Mouse (Mus musculus) hindbrain, postnatal 0 days (tissue): ENCODE data around the gene Gm11554. TPM values are rescaled to one million over a fixed set of nuclear protein-coding genes. Genes with fewer than 3 reads are reported as not detected.
"Not testable (repeated sequence)": the region's sequence is repeated elsewhere in the genome, so short reads cannot be mapped to it uniquely, and the experiment has no call there.

Experiments
- ATAC-seq: fragments of 200-750 bp; cut with Nextera tagmentation; 2 replicates; pipeline ENCODE4 v1.8.0; 2017; ENCODE audit warnings: mild to moderate bottlenecking, moderate TSS enrichment, moderate library complexity
- DNase-seq: peaks from one replicate; pipeline ENCODE4 v3.0.0-alpha.2; 2015; ENCODE audit warnings: low spot score
- H3K27ac ChIP-seq: fragments of 300-500 bp; sonication (generic); 2 replicates; pipeline ENCODE4 v1.5.1; 2014; ENCODE audit warnings: mild to moderate bottlenecking
- H3K27me3 ChIP-seq: fragments of 300-500 bp; sonication (generic); 2 replicates; pipeline ENCODE4 v1.6.1; 2014; ENCODE audit warnings: low read length, mixed read lengths; ENCODE audit not compliant: insufficient read depth
- H3K36me3 ChIP-seq: fragments of 300-500 bp; sonication (generic); 2 replicates; pipeline ENCODE4 v1.6.1; 2014; ENCODE audit warnings: low read length, mixed read lengths; ENCODE audit not compliant: insufficient read depth
- H3K4me1 ChIP-seq: fragments of 300-500 bp; sonication (generic); 2 replicates; pipeline ENCODE4 v1.6.1; 2014; ENCODE audit warnings: antibody characterized with exemption, low read length, mixed read lengths; ENCODE audit not compliant: insufficient read depth
- H3K4me2 ChIP-seq: fragments of 300-500 bp; sonication (generic); 2 replicates; pipeline ENCODE4 v1.6.1; 2014; ENCODE audit warnings: low read depth, mild to moderate bottlenecking, low read length, moderate library complexity, mixed read lengths
- H3K4me3 ChIP-seq: fragments of 300-500 bp; sonication (generic); 2 replicates; pipeline ENCODE4 v1.5.1; 2014; ENCODE audit warnings: low read length
- H3K9ac ChIP-seq: fragments of 300-500 bp; sonication (generic); replicated peaks from 2 replicates; pipeline ENCODE4 v1.6.1; 2014; ENCODE audit warnings: mild to moderate bottlenecking, low read length, moderate library complexity, mixed read lengths
- H3K9me3 ChIP-seq: fragments of 300-500 bp; sonication (generic); 2 replicates; pipeline ENCODE4 v1.6.1; 2016; ENCODE audit warnings: low read length, mixed read lengths
- CTCF ChIP-seq: IDR thresholded peaks from 2 replicates; pipeline ENCODE4 v1.5.1; 2016; ENCODE audit warnings: antibody characterized with exemption, control low read depth, low read depth
- WGBS: fragments of 180-500 bp; shearing (Covaris S2); extraction: QIAGEN DNeasy Blood & Tissue Kit; methylation state at CpG from one replicate; pipeline ENCODE4 v1.1.7; 2014; 5-methylcytosine and 5-hydroxymethylcytosine counted together
- polyA plus RNA-seq: library from polyadenylated mRNA; unstranded; fragments of >200 nt; fragmentation: Nextera tagmentation; extraction: Ambion mirVana; gene quantifications from 2 replicates; pipeline ENCODE4 v1.2.1, GENCODE M21; 2015
- total RNA-seq: library from RNA; depleted of rRNA; stranded (reverse); fragments of >200 nt; gene quantifications from 2 replicates; pipeline ENCODE4 v1.2.3, GENCODE M21; 2014; rRNA removed

The Gm11554 gene
- not detected in 2 replicates for total RNA-seq
- not detected in 2 replicates for polyA plus RNA-seq

GRCm38 (mm10) chr11:99804346-99804745 is at the start of gene Gm11554:
Gene Gm11554, minus strand, starts transcription at chr11:99804446.
- ATAC-seq, H3K4me1 ChIP-seq, H3K9ac ChIP-seq, H3K36me3 ChIP-seq, H3K27me3 ChIP-seq, H3K4me2 ChIP-seq, H3K9me3 ChIP-seq, H3K27ac ChIP-seq, DNase-seq, H3K4me3 ChIP-seq: not testable (repeated sequence)
- WGBS: no CpG with 5 or more reads among the region's 1 CpGs

DNA sequence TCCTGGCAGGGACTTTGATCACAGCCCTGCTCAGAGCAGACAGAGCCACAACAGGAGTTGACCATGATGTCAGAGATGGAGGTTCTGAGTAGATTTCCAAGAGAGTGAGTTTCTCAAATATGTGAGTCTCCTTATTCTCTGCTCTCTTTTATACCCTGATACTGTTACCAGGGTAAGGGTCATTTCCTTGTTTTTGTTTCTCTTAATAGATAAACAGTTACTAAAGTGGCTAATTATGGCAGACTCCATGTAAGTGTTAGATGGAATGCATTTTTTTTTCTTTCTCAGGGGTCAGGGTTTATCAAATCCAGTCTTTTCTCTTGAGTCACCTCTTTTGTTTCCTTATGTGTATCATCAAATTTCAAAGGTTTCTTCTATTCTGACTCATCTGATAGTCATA is 47.3 kb upstream of the Gm11554 start, which contains the start of gene Krtap4-16:
Krtap4-16 (minus strand) TSS at position 101 of the 400 bp plus-strand sequence.
- Histone ChIP-seq H3K36me3 (no peaks in the 10 kb centered on the region), H3K9ac (no peak within 1 kb of the TSS), H3K4me3 (no peak within 1 kb of the TSS), H3K27me3 (no peaks in the 10 kb centered on the region), H3K27ac (no peak within 1 kb of the TSS), H3K4me2 (no peak within 1 kb of the TSS), H3K4me1 (no peaks in the 10 kb centered on the region), H3K9me3 (no peaks in the 10 kb centered on the region)
- ATAC-seq (no peak), DNase-seq (no peak)
- TF ChIP-seq CTCF: no peak

GRCm38 (mm10) chr11:99846746-99847145 is 42.5 kb upstream of the Gm11554 start:
- ATAC-seq (no peak), DNase-seq (no peak)
- WGBS: 84% methylated on average over 2 of the region's 2 CpGs
- Histone ChIP-seq H3K27ac (no peak overlapping the region), H3K4me1 (no peaks in the 10 kb centered on the region), H3K4me2 (no peak overlapping the region), H3K9me3 (no peaks in the 10 kb centered on the region), H3K9ac (no peak overlapping the region), H3K36me3 (no peaks in the 10 kb centered on the region), H3K4me3 (no peak overlapping the region), H3K27me3 (no peaks in the 10 kb centered on the region)
- TF ChIP-seq CTCF: no peak

DNA sequence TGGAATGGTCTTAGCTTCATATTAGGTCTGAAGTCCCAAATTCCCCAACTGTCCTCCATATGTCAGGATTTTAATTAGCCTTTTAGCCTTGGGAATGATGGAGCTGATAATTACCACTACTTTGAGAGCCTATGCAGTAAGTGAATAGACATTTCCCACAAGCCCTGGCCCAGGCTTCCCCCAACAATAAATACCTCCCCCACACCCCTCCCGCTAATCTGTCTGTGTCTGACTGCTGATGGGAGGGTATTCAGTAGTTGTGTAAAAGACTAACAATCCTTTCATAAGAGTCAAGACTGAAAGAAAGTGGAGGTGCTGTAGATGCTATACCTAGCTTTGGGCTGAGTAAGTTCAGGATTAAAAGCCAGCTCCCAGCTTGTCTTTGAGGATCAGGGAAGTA is 37.9 kb upstream of the Gm11554 start:
- no peak for DNase-seq
- no peak overlapping the region for H3K9ac ChIP-seq
- H3K4me1 ChIP-seq: no peaks in the 10 kb centered on the region
- no peak for TF ChIP-seq CTCF
- H3K27me3 ChIP-seq: no peaks in the 10 kb centered on the region
- no peak overlapping the region for H3K4me2 ChIP-seq
- no peak for ATAC-seq
- H3K9me3 ChIP-seq: no peaks in the 10 kb centered on the region
- WGBS: 78% methylated on average over 1 of the region's 1 CpGs
- no peak overlapping the region for H3K27ac ChIP-seq
- H3K36me3 ChIP-seq: no peaks in the 10 kb centered on the region
- no peak overlapping the region for H3K4me3 ChIP-seq

DNA sequence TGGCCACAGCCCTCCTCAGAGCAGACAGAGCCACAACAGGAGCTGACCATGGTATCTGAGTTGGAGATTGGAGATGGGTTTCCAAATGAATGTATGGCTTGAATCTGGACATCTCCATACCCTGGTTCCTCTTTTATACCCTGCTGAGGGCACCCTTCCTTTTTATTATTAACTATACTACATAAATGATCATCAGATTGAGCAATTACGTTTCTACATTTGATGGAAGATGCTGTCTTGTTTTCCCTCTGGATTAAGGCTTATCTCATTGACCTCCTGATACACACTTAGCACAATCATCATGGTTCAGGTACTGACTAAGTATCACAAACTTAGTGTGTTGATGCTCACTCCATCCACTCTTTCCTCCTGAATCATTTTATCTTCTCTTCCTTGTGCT is 33.7 kb upstream of the Gm11554 start, which contains the start of gene 2300003K06Rik:
2300003K06Rik (minus strand) TSS at position 101 of the 400 bp plus-strand sequence.
- H3K4me2 ChIP-seq: no peak within 1 kb of the TSS
- no peaks in the 10 kb centered on the region for H3K27me3 ChIP-seq
- no peaks in the 10 kb centered on the region for H3K9me3 ChIP-seq
- no peak within 1 kb of the TSS for H3K27ac ChIP-seq
- WGBS: 61% methylated on average over 1 of the region's 1 CpGs
- no peaks in the 10 kb centered on the region for H3K4me1 ChIP-seq
- no peak within 1 kb of the TSS for H3K9ac ChIP-seq
- no peak for TF ChIP-seq CTCF
- no peak for DNase-seq
- no peak for ATAC-seq
- no peak within 1 kb of the TSS for H3K4me3 ChIP-seq
- H3K36me3 ChIP-seq: no peaks in the 10 kb centered on the region

- ATAC-seq, H3K36me3 ChIP-seq, H3K27ac ChIP-seq, H3K4me1 ChIP-seq, H3K4me2 ChIP-seq, H3K27me3 ChIP-seq, H3K4me3 ChIP-seq, DNase-seq, H3K9me3 ChIP-seq, H3K9ac ChIP-seq: not testable (repeated sequence)
- 95% methylated on average over 2 of the region's 2 CpGs for WGBS
Measured at GRCm38 (mm10) chr11:99815566-99815965, 11.3 kb upstream of the Gm11554 start, which contains the start of gene Gm11564. Gene Gm11564, minus strand, starts transcription at chr11:99815666.

DNA sequence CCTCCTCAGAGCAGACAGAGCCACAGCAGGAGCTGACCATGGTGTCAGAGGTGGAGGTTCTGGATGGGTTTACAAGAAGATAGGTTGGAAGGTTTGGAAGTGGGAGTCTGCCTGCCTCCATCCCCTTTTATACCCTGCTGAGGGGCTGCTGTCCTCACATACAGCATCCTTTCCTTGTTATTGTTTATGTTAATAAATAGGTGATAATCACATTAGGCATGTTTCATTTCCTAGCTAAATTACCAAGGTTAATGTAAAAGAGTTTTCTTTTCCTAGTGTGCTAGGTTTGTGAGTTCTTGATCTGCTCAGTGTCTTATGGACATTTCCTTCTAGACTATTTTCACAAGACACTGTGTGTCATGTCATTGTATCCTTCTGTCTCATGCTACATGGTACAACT is 5.5 kb upstream of the Gm11554 start, which contains the start of gene Krtap4-13:
Krtap4-13 (minus strand) TSS at position 101 of the 400 bp plus-strand sequence.
- H3K36me3 ChIP-seq, H3K9me3 ChIP-seq, DNase-seq, H3K4me2 ChIP-seq, ATAC-seq, H3K27me3 ChIP-seq, H3K27ac ChIP-seq, H3K4me3 ChIP-seq, H3K4me1 ChIP-seq, H3K9ac ChIP-seq: not testable (repeated sequence)

GRCm38 (mm10) chr11:99798832-99799231 is 5.4 kb downstream of the Gm11554 start, which contains the start of gene Gm11569:
Gene Gm11569, minus strand, starts transcription at chr11:99798932.
- DNase-seq, H3K4me1 ChIP-seq, H3K9me3 ChIP-seq, H3K36me3 ChIP-seq, H3K9ac ChIP-seq, ATAC-seq, H3K27me3 ChIP-seq, H3K4me3 ChIP-seq, H3K4me2 ChIP-seq, H3K27ac ChIP-seq: not testable (repeated sequence)
- no CpG with 5 or more reads among the region's 1 CpGs for WGBS
